Mouse (Mus musculus) left cerebral cortex, postnatal 36 days (tissue): ENCODE measurements at regions not wholly inside any gene's neighbourhood (a gene's known extent, or its start where the extent isn't known, plus 50 kb on each side); places are given as distances from the start of the nearest gene placed in this dataset.

ENCODE experiments used
- DNase-seq, 2 experiments: peaks; one replicate each; pipeline ENCODE4 v3.0.0; 2021 to 2022; ENCODE audit warnings: low spot score in 2 of 2, mixed read lengths in 1 of 2
- intact Hi-C: fragments of 180-260 bp; cut with DNase I; formaldehyde crosslinking; loops from one replicate; pipeline ENCODE4 v1.15.1; 2025

- DNase-seq, result no peak
- intact Hi-C loops, result no loop called here
These were observed 69.6 kb downstream of the Cldn1 start for GRCm38 (mm10) chr16:26302045-26302444.

- intact Hi-C loops, result no loop called here
- no peak for DNase-seq
These were observed 79.9 kb downstream of the Cldn1 start for GRCm38 (mm10) chr16:26291692-26292091.

GRCm38 (mm10) chr16:26285627-26286026, 86.0 kb downstream of the Cldn1 start:
- DNase-seq, result no peak
- intact Hi-C loops, result no loop called here

- intact Hi-C loops, result no loop called here
- no peak for DNase-seq
These were observed 86.9 kb downstream of the Cldn1 start for GRCm38 (mm10) chr16:26284713-26285112.

- intact Hi-C loops, result no loop called here
These were observed 89.2 kb downstream of the Cldn1 start for GRCm38 (mm10) chr16:26282418-26282817.

GRCm38 (mm10) chr16:26281496-26281895, 90.1 kb downstream of the Cldn1 start:
- DNase-seq, result no peak

More at GRCm38 (mm10) chr16:26282418-26282817, 89.2 kb downstream of the Cldn1 start:
- no peak for DNase-seq

GRCm38 (mm10) chr16:26276789-26277188, 94.9 kb downstream of the Cldn1 start:
- intact Hi-C loops, result no loop called here
- DNase-seq, result no peak

More at GRCm38 (mm10) chr16:26281496-26281895, 90.1 kb downstream of the Cldn1 start:
- intact Hi-C loops, result no loop called here

- intact Hi-C loops, result no loop called here
- DNase-seq, result no peak
These were observed 118.8 kb downstream of the Cldn1 start for GRCm38 (mm10) chr16:26252824-26253223.

GRCm38 (mm10) chr16:26251698-26252097, 119.9 kb downstream of the Cldn1 start:
- DNase-seq, result no peak
- intact Hi-C loops, result no loop called here

GRCm38 (mm10) chr16:26251027-26251426, 120.6 kb downstream of the Cldn1 start:
- intact Hi-C loops, result no loop called here
- no peak for DNase-seq

- intact Hi-C loops, result no loop called here
- DNase-seq, result no peak
These were observed 122.7 kb downstream of the Cldn1 start for GRCm38 (mm10) chr16:26248939-26249338.

- intact Hi-C loops, result no loop called here
- DNase-seq, result no peak
These were observed 123.7 kb downstream of the Cldn1 start for GRCm38 (mm10) chr16:26247926-26248325.

- intact Hi-C loops, result loop anchor here (10.0 kb wide), 1 partner anchor 210 kb away; no protein-coding TSS in a partner anchor
- no peak for DNase-seq
These were observed 129.7 kb upstream of the P3h2 start for GRCm38 (mm10) chr16:26235239-26235638.

- DNase-seq, result peak; percentile 62 to 80
- intact Hi-C loops, result loop anchor here (1.0 to 10.0 kb wide), 5 partner anchors 137 to 908 kb away; partner anchors contain the start of gene Cldn1
These were observed 128.5 kb upstream of the P3h2 start for GRCm38 (mm10) chr16:26234113-26234512.

- intact Hi-C loops, result loop anchor here (5.0 to 10.0 kb wide), 3 partner anchors 214 to 911 kb away; no protein-coding TSS in a partner anchor
- no peak for DNase-seq
These were observed 125.5 kb upstream of the P3h2 start for GRCm38 (mm10) chr16:26231110-26231509.

- DNase-seq, result no peak
- intact Hi-C loops, result no loop called here
These were observed 105.8 kb upstream of the P3h2 start for GRCm38 (mm10) chr16:26211418-26211817.

- no peak for DNase-seq
- intact Hi-C loops, result loop anchor here (2.0 kb wide), 2 partner anchors 174 to 232 kb away; no protein-coding TSS in a partner anchor
These were observed 93.5 kb upstream of the P3h2 start for GRCm38 (mm10) chr16:26199125-26199524.

- intact Hi-C loops, result no loop called here
These were observed 90.8 kb upstream of the P3h2 start for GRCm38 (mm10) chr16:26196345-26196744.

GRCm38 (mm10) chr16:26185288-26186281, 80.0 kb upstream of the P3h2 start:
- intact Hi-C loops, result no loop called here
- no peak for DNase-seq

More at GRCm38 (mm10) chr16:26196345-26196744, 90.8 kb upstream of the P3h2 start:
- no peak for DNase-seq

- DNase-seq, result no peak
- intact Hi-C loops, result no loop called here
These were observed 79.2 kb upstream of the P3h2 start for GRCm38 (mm10) chr16:26184647-26185262.
